Mouse (Mus musculus) cerebellum, adult 18-20 months (tissue): ENCODE measurements around the gene Apaf1.

ENCODE experiments used
- DNase-seq, 2 experiments: peaks; one replicate each; pipeline ENCODE4 v3.0.0; 2021

Gene Apaf1

GRCm38 (mm10) chr10:91082550-91083392 is at the start of gene Apaf1, which contains the start of gene Ikbip:
Gene Apaf1, minus strand, starts transcription at chr10:91082770.
Gene Ikbip, plus strand, starts transcription at chr10:91082940.
- peak; percentile 99 to 100 for DNase-seq

GRCm38 (mm10) chr10:91131565-91131964 is 49.0 kb upstream of the Apaf1 start:
- no peak for DNase-seq

- DNase-seq = no peak
Observed at GRCm38 (mm10) chr10:91130792-91131191, 48.2 kb upstream of the Apaf1 start.

- DNase-seq = no peak
Observed at GRCm38 (mm10) chr10:91128551-91129160, 46.1 kb upstream of the Apaf1 start.

GRCm38 (mm10) chr10:91127395-91127794 is 44.8 kb upstream of the Apaf1 start:
- DNase-seq = no peak

- no peak for DNase-seq
Observed at GRCm38 (mm10) chr10:91126618-91127355, 44.2 kb upstream of the Apaf1 start.

- DNase-seq = peak; percentile 98 to 99
Observed at GRCm38 (mm10) chr10:91123828-91124822, 41.6 kb upstream of the Apaf1 start, which contains the start of gene Slc25a3. Gene Slc25a3, minus strand, starts transcription at chr10:91124059.

- peak in 1 of 2 experiments; percentile 55 for DNase-seq
Observed at GRCm38 (mm10) chr10:91123281-91123827, 40.8 kb upstream of the Apaf1 start.

- DNase-seq = no peak
Observed at GRCm38 (mm10) chr10:91122646-91123045, 40.1 kb upstream of the Apaf1 start.

GRCm38 (mm10) chr10:91116958-91117357 is 34.4 kb upstream of the Apaf1 start:
- DNase-seq = no peak

GRCm38 (mm10) chr10:91109841-91110240 is 27.3 kb upstream of the Apaf1 start:
- no peak for DNase-seq

GRCm38 (mm10) chr10:91105981-91106380 is 23.4 kb upstream of the Apaf1 start:
- DNase-seq = no peak

- no peak for DNase-seq
Observed at GRCm38 (mm10) chr10:91102799-91103590, 20.4 kb upstream of the Apaf1 start.

GRCm38 (mm10) chr10:91101936-91102335 is 19.4 kb upstream of the Apaf1 start:
- no peak for DNase-seq

GRCm38 (mm10) chr10:91100101-91100500 is 17.5 kb upstream of the Apaf1 start:
- DNase-seq = no peak

GRCm38 (mm10) chr10:91098056-91098455 is 15.5 kb upstream of the Apaf1 start:
- no peak for DNase-seq

GRCm38 (mm10) chr10:91094251-91095104 is 11.9 kb upstream of the Apaf1 start:
- no peak for DNase-seq

- DNase-seq = no peak
Observed at GRCm38 (mm10) chr10:91092812-91093211, 10.2 kb upstream of the Apaf1 start.

GRCm38 (mm10) chr10:91083393-91083927 is 890 bp upstream of the Apaf1 start:
- no peak for DNase-seq
